Mouse (Mus musculus) neural tube, embryonic 12.5 days (tissue): ENCODE measurements around the gene Ank. TPM values are rescaled to one million over a fixed set of nuclear protein-coding genes. Genes with fewer than 3 reads are reported as not detected.

Experiments
- ATAC-seq: fragments of 200-750 bp; cut with Nextera tagmentation; 2 replicates; pipeline ENCODE4 v1.8.0; 2017; ENCODE audit warnings: low read depth, mild to moderate bottlenecking, moderate TSS enrichment, moderate library complexity; ENCODE audit not compliant: low FRiP score
- H3K27ac ChIP-seq: fragments of 300-500 bp; sonication (generic); 2 replicates; pipeline ENCODE4 v1.5.1; 2016
- H3K27me3 ChIP-seq: fragments of 300-500 bp; sonication (generic); replicated peaks from 2 replicates; pipeline ENCODE4 v1.6.1; 2016; ENCODE audit warnings: mild to moderate bottlenecking
- H3K36me3 ChIP-seq: fragments of 300-500 bp; sonication (generic); 2 replicates; pipeline ENCODE4 v1.6.1; 2016; ENCODE audit warnings: mild to moderate bottlenecking
- H3K4me1 ChIP-seq: fragments of 300-500 bp; sonication (generic); 2 replicates; pipeline ENCODE4 v1.6.1; 2016
- H3K4me2 ChIP-seq: fragments of 300-500 bp; sonication (generic); replicated peaks from 2 replicates; pipeline ENCODE4 v1.6.1; 2016; ENCODE audit warnings: mild to moderate bottlenecking
- H3K4me3 ChIP-seq: fragments of 300-500 bp; sonication (generic); 2 replicates; pipeline ENCODE4 v1.5.1; 2016
- H3K9ac ChIP-seq: fragments of 300-500 bp; sonication (generic); 2 replicates; pipeline ENCODE4 v1.6.1; 2016; ENCODE audit warnings: mild to moderate bottlenecking
- H3K9me3 ChIP-seq: fragments of 300-500 bp; sonication (generic); 2 replicates; pipeline ENCODE4 v1.6.1; 2016; ENCODE audit warnings: mild to moderate bottlenecking
- WGBS: fragments of 180-500 bp; shearing (Covaris S2); methylation state at CpG from one replicate; pipeline ENCODE4 v1.1.7; 2016; 5-methylcytosine and 5-hydroxymethylcytosine counted together
- polyA plus RNA-seq: library from polyadenylated mRNA; unstranded; fragments of >200 nt; fragmentation: Nextera tagmentation; extraction: Ambion mirVana; gene quantifications from 2 replicates; pipeline ENCODE4 v1.2.1, GENCODE M21; 2016

Gene Ank
- polyA plus RNA-seq, 1 experiment from 2014 or later = 12.3 TPM

DNA sequence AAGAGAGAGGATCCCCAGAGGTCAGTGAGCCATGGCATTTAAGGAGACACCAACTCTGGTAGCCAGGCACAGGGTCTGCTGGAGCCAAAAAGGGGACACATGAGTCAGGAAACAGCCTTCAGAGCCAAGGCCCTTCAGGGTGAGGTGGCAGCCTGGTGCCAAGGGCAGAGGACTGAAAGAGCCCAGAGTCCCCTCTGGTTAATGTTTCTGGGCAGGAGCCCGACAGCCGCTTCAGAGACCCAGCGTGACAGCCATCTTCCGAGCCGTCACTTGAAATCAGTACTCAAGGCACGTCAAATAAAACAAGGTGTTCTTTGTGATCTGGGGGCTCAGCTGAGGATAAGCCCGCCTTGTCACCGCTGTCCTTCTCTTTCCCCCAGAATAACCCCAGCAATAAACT lies 104.7 kb downstream of the Ank start:
- H3K9ac ChIP-seq = no peak overlapping the region
- H3K36me3 ChIP-seq = peaks cover 35% of the 10 kb centered on the region
- H3K9me3 ChIP-seq = no peaks in the 10 kb centered on the region
- H3K27ac ChIP-seq = no peak overlapping the region
- ATAC-seq = no peak
- no peak overlapping the region for H3K4me2 ChIP-seq
- H3K4me3 ChIP-seq = no peak overlapping the region
- 78% methylated on average over 8 of the region's 8 CpGs for WGBS
- no peaks in the 10 kb centered on the region for H3K4me1 ChIP-seq
- no peaks in the 10 kb centered on the region for H3K27me3 ChIP-seq

DNA sequence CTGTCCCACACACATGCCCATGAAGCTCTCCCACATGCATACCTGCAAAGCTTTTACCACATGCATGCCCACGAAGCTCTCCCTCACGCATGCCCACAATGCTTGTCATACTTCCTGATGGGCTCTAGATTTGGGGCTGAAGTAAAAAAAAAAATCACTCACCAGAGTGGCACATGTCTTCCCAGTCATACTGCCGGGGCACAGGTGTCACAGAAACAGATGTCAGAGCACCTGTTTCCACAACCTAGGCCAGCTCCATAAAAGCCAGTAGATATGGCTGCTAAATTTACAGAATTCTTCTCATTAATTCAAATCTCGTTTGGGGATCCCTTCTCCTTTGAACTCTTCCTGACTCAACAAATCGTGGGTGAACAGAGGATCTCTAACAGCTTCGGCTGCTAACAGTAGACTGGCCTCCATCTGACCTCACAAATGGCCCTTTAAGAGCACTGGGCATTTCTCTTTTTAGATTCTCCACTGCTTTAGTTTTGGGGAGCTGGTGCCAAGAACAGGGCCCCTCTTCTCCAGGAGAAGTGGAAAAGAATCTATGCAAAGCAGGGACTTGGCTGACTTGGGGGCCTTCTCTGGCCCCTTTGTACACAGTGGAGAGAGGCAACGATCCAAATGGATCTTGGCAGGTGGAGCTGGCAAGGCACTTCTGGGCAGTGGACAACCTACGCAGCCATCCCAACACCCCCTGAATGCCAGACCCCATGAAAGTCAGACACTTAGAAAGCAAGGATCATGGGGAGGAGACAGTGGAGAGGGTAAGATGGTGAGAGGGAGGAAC lies 108.7 kb downstream of the Ank start:
- H3K27ac ChIP-seq = no peak overlapping the region
- peaks cover 17% of the 10 kb centered on the region for H3K36me3 ChIP-seq
- no peaks in the 10 kb centered on the region for H3K4me1 ChIP-seq
- H3K4me2 ChIP-seq = no peak overlapping the region
- no peak for ATAC-seq
- H3K9me3 ChIP-seq = no peaks in the 10 kb centered on the region
- 89% methylated on average over 8 of the region's 8 CpGs for WGBS
- no peak overlapping the region for H3K9ac ChIP-seq
- H3K27me3 ChIP-seq = no peaks in the 10 kb centered on the region
- no peak overlapping the region for H3K4me3 ChIP-seq

GRCm38 (mm10) chr15:27575932-27576331 lies 109.5 kb downstream of the Ank start:
- 82% methylated on average over 3 of the region's 3 CpGs for WGBS

DNA sequence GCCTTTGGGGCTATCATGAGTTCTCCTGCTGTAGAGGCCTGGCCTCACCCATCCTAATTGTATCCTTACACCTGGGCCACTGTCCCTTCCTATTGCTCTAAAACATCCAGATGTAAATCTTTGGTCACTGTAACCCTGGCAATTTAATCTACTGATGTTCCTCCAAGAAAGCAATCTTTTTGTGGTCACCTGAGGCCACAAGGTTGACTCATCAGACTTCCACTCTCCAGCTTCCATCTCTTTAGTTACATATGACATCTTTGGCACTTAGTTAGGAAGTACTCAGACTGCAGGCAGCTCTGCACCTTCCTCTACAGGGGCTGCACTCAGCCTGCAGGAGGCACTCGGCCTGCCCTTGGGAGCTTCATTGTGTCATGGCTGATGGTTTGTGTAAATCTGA lies 110.4 kb downstream of the Ank start:
- Histone ChIP-seq H3K9me3 (no peaks in the 10 kb centered on the region), H3K4me2 (no peak overlapping the region), H3K36me3 (peaks cover 12% of the 10 kb centered on the region), H3K4me3 (no peak overlapping the region), H3K27me3 (no peaks in the 10 kb centered on the region), H3K9ac (no peak overlapping the region), H3K27ac (no peak overlapping the region), H3K4me1 (peaks cover 7% of the 10 kb centered on the region)
- 83% methylated on average over 1 of the region's 1 CpGs for WGBS
- no peak for ATAC-seq

More at GRCm38 (mm10) chr15:27575932-27576331, 109.5 kb downstream of the Ank start:
- no peak for ATAC-seq
- no peak overlapping the region for H3K4me2 ChIP-seq
- H3K9ac ChIP-seq = no peak overlapping the region
- no peaks in the 10 kb centered on the region for H3K4me1 ChIP-seq
- no peaks in the 10 kb centered on the region for H3K9me3 ChIP-seq
- peaks cover 17% of the 10 kb centered on the region for H3K36me3 ChIP-seq
- no peak overlapping the region for H3K4me3 ChIP-seq
- H3K27me3 ChIP-seq = no peaks in the 10 kb centered on the region
- H3K27ac ChIP-seq = no peak overlapping the region

DNA sequence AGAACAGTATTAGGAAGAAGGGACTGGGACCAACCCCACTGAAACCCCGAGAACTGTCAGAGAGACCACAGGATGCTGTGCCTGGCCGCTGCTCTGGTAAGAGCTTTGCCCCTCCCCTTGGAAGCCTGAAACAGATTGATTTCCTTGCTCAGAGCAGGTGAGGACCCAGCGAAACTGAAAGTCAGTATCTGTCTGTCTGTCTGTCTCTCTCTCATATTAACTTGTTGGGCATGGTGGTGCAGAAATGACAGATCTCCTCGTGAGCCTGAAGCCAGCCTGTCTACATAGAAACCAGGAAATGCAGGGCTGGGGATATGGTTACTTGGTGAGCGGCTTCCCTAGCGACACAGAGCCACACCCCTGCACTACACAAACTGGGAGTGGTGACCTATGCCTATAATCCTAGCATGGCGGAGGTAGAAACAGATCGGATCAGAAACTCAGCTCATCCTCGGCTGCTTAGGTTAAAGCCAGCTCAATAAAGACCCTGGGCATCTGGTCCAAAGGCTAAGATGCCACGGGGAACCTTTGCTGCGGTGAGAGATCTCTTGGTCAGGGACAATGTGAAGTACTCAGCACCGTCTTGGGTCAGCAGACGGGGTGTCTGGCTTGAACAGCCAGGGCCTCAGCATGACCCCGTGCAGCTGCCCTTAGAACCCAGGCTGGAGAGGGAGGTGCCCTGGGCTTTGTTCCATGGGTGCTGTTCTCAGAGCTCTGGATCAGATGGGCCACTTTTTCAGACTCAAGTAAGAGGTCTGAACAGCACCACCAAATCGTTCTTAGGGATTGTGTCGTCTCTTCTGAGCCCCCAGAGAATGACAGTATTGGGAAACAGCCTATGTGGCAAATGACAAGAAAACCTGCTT lies 111.7 kb downstream of the Ank start:
- Histone ChIP-seq H3K4me1 (peaks cover 10% of the 10 kb centered on the region), H3K27ac (no peak overlapping the region), H3K4me3 (no peak overlapping the region), H3K4me2 (no peak overlapping the region), H3K9me3 (no peaks in the 10 kb centered on the region), H3K36me3 (peaks cover under 1% of the 10 kb centered on the region; the same call in 1 of the 2 replicates), H3K27me3 (no peaks in the 10 kb centered on the region), H3K9ac (no peak overlapping the region)
- ATAC-seq = no peak
- WGBS = 86% methylated on average over 16 of the region's 16 CpGs

DNA sequence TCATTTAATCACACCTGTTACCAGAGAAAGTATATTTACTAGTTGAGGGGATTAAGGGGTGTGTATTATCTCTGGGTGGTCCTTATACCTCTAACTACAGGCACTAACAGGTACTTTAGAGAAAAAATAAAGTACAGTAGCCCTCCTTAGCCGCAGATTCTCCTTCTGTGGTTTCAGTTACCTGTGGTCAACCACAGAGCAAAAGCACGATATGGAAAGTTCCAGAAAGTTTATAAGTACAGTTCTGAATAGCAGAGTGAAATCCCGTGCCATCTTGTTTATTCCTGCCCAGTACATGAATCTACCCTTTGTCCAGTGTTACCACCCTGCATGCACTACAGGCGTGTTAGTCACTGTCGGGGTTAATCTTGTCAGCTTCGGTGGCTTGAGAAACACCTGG lies 112.4 kb downstream of the Ank start:
- Histone ChIP-seq H3K4me3 (no peak overlapping the region), H3K27ac (no peak overlapping the region), H3K4me1 (peaks cover 10% of the 10 kb centered on the region), H3K36me3 (no peaks in the 10 kb centered on the region; the same call in 1 of the 2 replicates), H3K9ac (no peak overlapping the region), H3K9me3 (no peaks in the 10 kb centered on the region), H3K27me3 (no peaks in the 10 kb centered on the region), H3K4me2 (no peak overlapping the region)
- ATAC-seq = no peak
- 96% methylated on average over 6 of the region's 6 CpGs for WGBS

DNA sequence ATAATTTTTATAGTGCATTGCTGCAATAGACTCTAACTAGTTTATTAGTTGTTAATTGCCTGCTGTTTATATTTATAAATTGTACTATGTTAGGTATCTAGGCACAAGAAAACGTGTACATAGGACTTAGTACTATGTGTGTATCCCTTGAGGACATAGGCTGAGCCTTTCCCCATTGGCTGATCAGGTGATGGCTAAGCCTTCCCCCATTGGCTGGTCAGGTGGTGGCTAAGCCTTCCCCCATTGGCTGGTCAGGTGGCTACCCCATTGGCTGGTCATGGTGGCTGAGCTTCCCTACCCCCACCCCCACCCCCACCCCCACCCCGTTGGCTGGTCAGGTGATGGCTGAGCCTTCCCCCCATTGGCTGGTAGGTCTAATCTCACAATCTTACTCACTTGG lies 113.4 kb downstream of the Ank start:
- no peak overlapping the region for H3K4me3 ChIP-seq
- no peak for ATAC-seq
- no peak overlapping the region for H3K4me2 ChIP-seq
- peaks cover 10% of the 10 kb centered on the region for H3K4me1 ChIP-seq
- 87% methylated on average over 2 of the region's 2 CpGs for WGBS
- no peak overlapping the region for H3K9ac ChIP-seq
- no peaks in the 10 kb centered on the region for H3K9me3 ChIP-seq
- H3K27ac ChIP-seq = no peak overlapping the region
- peaks cover 1% of the 10 kb centered on the region for H3K36me3 ChIP-seq
- no peaks in the 10 kb centered on the region for H3K27me3 ChIP-seq

DNA sequence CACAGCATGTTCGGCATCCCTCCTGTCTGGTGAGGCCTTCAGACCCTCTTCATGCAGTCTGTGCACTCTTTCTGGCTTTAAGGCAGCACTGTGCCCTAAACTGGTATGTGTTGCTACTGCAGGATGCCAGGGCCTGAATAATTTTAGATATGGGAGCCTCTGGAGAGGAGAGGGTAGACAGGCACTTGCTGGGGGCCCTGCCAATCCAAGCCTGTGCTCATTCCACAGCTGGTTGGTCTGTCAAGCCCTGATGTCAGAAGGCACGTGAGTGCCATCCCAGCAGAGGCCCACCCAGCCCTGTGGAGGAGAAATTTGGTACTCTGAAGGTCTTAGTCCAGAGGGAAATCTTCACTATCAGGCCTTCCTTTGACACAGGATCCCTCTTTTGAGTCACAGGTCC lies 114.3 kb downstream of the Ank start:
- no peak for ATAC-seq
- no peak overlapping the region for H3K4me2 ChIP-seq
- H3K9me3 ChIP-seq = no peaks in the 10 kb centered on the region
- H3K4me1 ChIP-seq = peaks cover 10% of the 10 kb centered on the region
- no peak overlapping the region for H3K27ac ChIP-seq
- no peak overlapping the region for H3K4me3 ChIP-seq
- H3K36me3 ChIP-seq = peaks cover 7% of the 10 kb centered on the region
- 82% methylated on average over 2 of the region's 2 CpGs for WGBS
- no peaks in the 10 kb centered on the region for H3K27me3 ChIP-seq
- H3K9ac ChIP-seq = no peak overlapping the region

- ATAC-seq = peak; percentile 69
- 16% methylated on average over 3 of the region's 3 CpGs for WGBS
- no peak overlapping the region for H3K27ac ChIP-seq
- peaks cover 7% of the 10 kb centered on the region; the same call in 1 of the 2 replicates for H3K36me3 ChIP-seq
- H3K4me1 ChIP-seq = peaks cover 10% of the 10 kb centered on the region
- no peaks in the 10 kb centered on the region for H3K27me3 ChIP-seq
- no peak overlapping the region for H3K9ac ChIP-seq
- no peaks in the 10 kb centered on the region for H3K9me3 ChIP-seq
- H3K4me3 ChIP-seq = no peak overlapping the region
- H3K4me2 ChIP-seq = no peak overlapping the region
These were observed 115.2 kb downstream of the Ank start for GRCm38 (mm10) chr15:27581640-27582039.

GRCm38 (mm10) chr15:27582428-27582827 lies 116.0 kb downstream of the Ank start:
- no peak for ATAC-seq
- WGBS = 92% methylated on average over 3 of the region's 3 CpGs
- Histone ChIP-seq H3K36me3 (peaks cover 7% of the 10 kb centered on the region; the same call in 1 of the 2 replicates), H3K4me2 (no peak overlapping the region), H3K27ac (no peak overlapping the region), H3K27me3 (no peaks in the 10 kb centered on the region), H3K4me1 (peaks cover 10% of the 10 kb centered on the region), H3K4me3 (no peak overlapping the region), H3K9me3 (no peaks in the 10 kb centered on the region), H3K9ac (no peak overlapping the region)

GRCm38 (mm10) chr15:27583042-27583441 lies 116.6 kb downstream of the Ank start:
- Histone ChIP-seq H3K27me3 (no peaks in the 10 kb centered on the region), H3K9me3 (no peaks in the 10 kb centered on the region), H3K36me3 (peaks cover 7% of the 10 kb centered on the region; the same call in 1 of the 2 replicates), H3K9ac (no peak overlapping the region), H3K4me3 (no peak overlapping the region), H3K27ac (no peak overlapping the region), H3K4me2 (no peak overlapping the region), H3K4me1 (peaks cover 10% of the 10 kb centered on the region)
- no peak for ATAC-seq
- 81% methylated on average over 4 of the region's 4 CpGs for WGBS

DNA sequence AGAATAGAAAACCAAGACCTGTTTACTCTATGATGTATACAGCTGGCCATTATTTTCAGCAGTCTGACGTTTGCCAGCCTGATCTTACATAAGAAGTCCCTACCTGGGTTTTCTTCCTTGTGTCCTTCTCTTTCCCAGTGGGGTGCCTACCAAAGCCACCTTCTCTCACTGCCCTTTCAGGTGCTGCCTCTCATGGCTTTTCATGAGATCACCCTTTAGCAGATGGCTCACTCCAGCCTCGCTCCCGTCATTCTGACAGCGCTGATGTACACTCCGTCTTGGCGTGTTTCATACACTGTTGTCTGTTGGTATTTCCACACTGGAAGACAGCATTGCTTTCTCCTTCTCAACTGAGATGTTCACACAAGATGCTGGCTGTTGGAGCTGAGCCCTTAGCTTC lies 117.1 kb downstream of the Ank start:
- H3K9me3 ChIP-seq = no peaks in the 10 kb centered on the region
- H3K27me3 ChIP-seq = no peaks in the 10 kb centered on the region
- no peak for ATAC-seq
- no peak overlapping the region for H3K9ac ChIP-seq
- no peak overlapping the region for H3K4me3 ChIP-seq
- WGBS = 95% methylated on average over 6 of the region's 6 CpGs
- no peak overlapping the region for H3K27ac ChIP-seq
- H3K4me1 ChIP-seq = peaks cover 10% of the 10 kb centered on the region
- H3K4me2 ChIP-seq = no peak overlapping the region
- peaks cover 7% of the 10 kb centered on the region; the same call in 1 of the 2 replicates for H3K36me3 ChIP-seq
